Mouse (Mus musculus) forebrain, embryonic 16.5 days (tissue): ENCODE results near the gene Grid1. TPM values are rescaled to one million over a fixed set of nuclear protein-coding genes. Genes with fewer than 3 reads are reported as not detected.

Experiments
- ATAC-seq: fragments of 200-750 bp; cut with Nextera tagmentation; 2 replicates; pipeline ENCODE4 v1.8.0; 2017; ENCODE audit warnings: mild to moderate bottlenecking, moderate library complexity
- H3K27ac ChIP-seq: fragments of 300-500 bp; sonication (generic); 2 replicates; pipeline ENCODE4 v1.5.1; 2014; ENCODE audit warnings: low read length, control low read depth
- H3K27me3 ChIP-seq: fragments of 300-500 bp; sonication (generic); replicated peaks from 2 replicates; pipeline ENCODE4 v1.6.1; 2014; ENCODE audit warnings: low read length; ENCODE audit not compliant: control insufficient read depth, insufficient read depth
- H3K36me3 ChIP-seq: fragments of 300-500 bp; sonication (generic); 2 replicates; pipeline ENCODE4 v1.6.1; 2014; ENCODE audit not compliant: control insufficient read depth, insufficient read depth
- H3K4me1 ChIP-seq: fragments of 300-500 bp; sonication (generic); replicated peaks from 2 replicates; pipeline ENCODE4 v1.6.1; 2014; ENCODE audit warnings: low read length; ENCODE audit not compliant: control insufficient read depth, insufficient read depth
- H3K4me2 ChIP-seq: fragments of 300-500 bp; sonication (generic); 2 replicates; pipeline ENCODE4 v1.6.1; 2014; ENCODE audit warnings: mild to moderate bottlenecking, low read length, control low read depth
- H3K4me3 ChIP-seq: fragments of 300-500 bp; sonication (generic); replicated peaks from 2 replicates; pipeline ENCODE4 v1.5.1; 2014; ENCODE audit warnings: mild to moderate bottlenecking, low read length, control low read depth
- H3K9ac ChIP-seq: fragments of 300-500 bp; sonication (generic); replicated peaks from 2 replicates; pipeline ENCODE4 v1.6.1; 2014; ENCODE audit warnings: low read depth, low read length, control low read depth
- H3K9me3 ChIP-seq: fragments of 300-500 bp; sonication (generic); 2 replicates; pipeline ENCODE4 v1.6.1; 2016; ENCODE audit warnings: low read length; ENCODE audit not compliant: control insufficient read depth
- WGBS: fragments of 180-500 bp; shearing (Covaris S2); extraction: QIAGEN DNeasy Blood & Tissue Kit; methylation state at CpG from one replicate; pipeline ENCODE4 v1.1.7; 2014; 5-methylcytosine and 5-hydroxymethylcytosine counted together
- polyA plus RNA-seq: library from polyadenylated mRNA; unstranded; fragments of >200 nt; fragmentation: Nextera tagmentation; extraction: Ambion mirVana; gene quantifications from 2 replicates; pipeline ENCODE4 v1.2.1, GENCODE M21; 2015

Grid1 gene
- polyA plus RNA-seq, 1 experiment from 2014 or later: 4.5 TPM

- Histone ChIP-seq H3K9me3 (no peaks in the 10 kb centered on the region), H3K4me3 (no peak overlapping the region), H3K4me1 (peaks cover 6% of the 10 kb centered on the region), H3K27ac (no peak overlapping the region), H3K36me3 (no peaks in the 10 kb centered on the region), H3K4me2 (no peak overlapping the region), H3K9ac (no peak overlapping the region), H3K27me3 (no peaks in the 10 kb centered on the region)
- no peak for ATAC-seq
- 86% methylated on average over 9 of the region's 9 CpGs for WGBS
Measured at GRCm38 (mm10) chr14:34921265-34921664, 101.4 kb downstream of the Grid1 start.

- Histone ChIP-seq H3K9ac (no peak overlapping the region), H3K36me3 (no peaks in the 10 kb centered on the region), H3K4me3 (no peak overlapping the region), H3K4me1 (no peaks in the 10 kb centered on the region), H3K27ac (no peak overlapping the region), H3K9me3 (no peaks in the 10 kb centered on the region), H3K4me2 (no peak overlapping the region), H3K27me3 (no peaks in the 10 kb centered on the region)
- ATAC-seq: no peak
- 72% methylated on average over 5 of the region's 5 CpGs for whole genome bisulfite sequencing
Measured at GRCm38 (mm10) chr14:34925021-34925420, 105.1 kb downstream of the Grid1 start.

GRCm38 (mm10) chr14:34930040-34930719 lies 110.3 kb downstream of the Grid1 start:
- no peak overlapping the region for H3K4me3 ChIP-seq
- H3K9ac ChIP-seq: no peak overlapping the region
- H3K27me3 ChIP-seq: no peaks in the 10 kb centered on the region
- H3K36me3 ChIP-seq: no peaks in the 10 kb centered on the region
- no peak overlapping the region for H3K27ac ChIP-seq
- no peak for ATAC-seq
- 69% methylated on average over 8 of the region's 8 CpGs for WGBS
- no peak overlapping the region for H3K4me2 ChIP-seq
- no peaks in the 10 kb centered on the region for H3K9me3 ChIP-seq
- no peaks in the 10 kb centered on the region for H3K4me1 ChIP-seq

- H3K36me3 ChIP-seq: no peaks in the 10 kb centered on the region
- WGBS: 37% methylated on average over 4 of the region's 4 CpGs
- H3K4me2 ChIP-seq: no peak overlapping the region
- peaks cover 9% of the 10 kb centered on the region for H3K4me1 ChIP-seq
- no peak overlapping the region for H3K4me3 ChIP-seq
- no peaks in the 10 kb centered on the region for H3K27me3 ChIP-seq
- H3K9me3 ChIP-seq: no peaks in the 10 kb centered on the region
- H3K9ac ChIP-seq: no peak overlapping the region
- H3K27ac ChIP-seq: no peak overlapping the region
- ATAC-seq: no peak
Measured at GRCm38 (mm10) chr14:34933197-34933596, 113.3 kb downstream of the Grid1 start.

GRCm38 (mm10) chr14:34936192-34936770 lies 116.4 kb downstream of the Grid1 start:
- Histone ChIP-seq H3K9ac (no peak overlapping the region; the same call in 1 of the 2 replicates), H3K36me3 (no peaks in the 10 kb centered on the region), H3K4me1 (peaks cover 9% of the 10 kb centered on the region), H3K9me3 (no peaks in the 10 kb centered on the region), H3K27me3 (no peaks in the 10 kb centered on the region), H3K4me3 (no peak overlapping the region), H3K27ac (no peak overlapping the region), H3K4me2 (peak overlapping the region; percentile 21; the same call in 1 of the 2 replicates)
- 25% methylated on average over 13 of the region's 13 CpGs for WGBS
- ATAC-seq: peak; percentile 41; the same call in 1 of the 2 replicates

- ATAC-seq: peak; percentile 73
- H3K4me2 ChIP-seq: no peak overlapping the region
- H3K4me3 ChIP-seq: no peak overlapping the region
- H3K36me3 ChIP-seq: no peaks in the 10 kb centered on the region
- no peaks in the 10 kb centered on the region for H3K27me3 ChIP-seq
- no peak overlapping the region for H3K9ac ChIP-seq
- H3K27ac ChIP-seq: no peak overlapping the region
- H3K9me3 ChIP-seq: no peaks in the 10 kb centered on the region
- H3K4me1 ChIP-seq: peaks cover 16% of the 10 kb centered on the region
- 62% methylated on average over 14 of the region's 14 CpGs for WGBS
Measured at GRCm38 (mm10) chr14:34944390-34944979, 124.6 kb downstream of the Grid1 start.

- H3K9me3 ChIP-seq: no peaks in the 10 kb centered on the region
- H3K27ac ChIP-seq: no peak overlapping the region
- H3K27me3 ChIP-seq: no peaks in the 10 kb centered on the region
- H3K9ac ChIP-seq: no peak overlapping the region
- ATAC-seq: peak; percentile 32
- H3K4me3 ChIP-seq: no peak overlapping the region
- WGBS: 89% methylated on average over 17 of the region's 17 CpGs
- H3K36me3 ChIP-seq: no peaks in the 10 kb centered on the region
- H3K4me1 ChIP-seq: peaks cover 16% of the 10 kb centered on the region
- H3K4me2 ChIP-seq: no peak overlapping the region
Measured at GRCm38 (mm10) chr14:34945471-34946313, 125.8 kb downstream of the Grid1 start.

GRCm38 (mm10) chr14:34946314-34946583 lies 126.3 kb downstream of the Grid1 start:
- Histone ChIP-seq H3K9me3 (no peaks in the 10 kb centered on the region), H3K4me3 (no peak overlapping the region), H3K9ac (no peak overlapping the region), H3K27ac (no peak overlapping the region), H3K4me2 (no peak overlapping the region), H3K36me3 (no peaks in the 10 kb centered on the region), H3K4me1 (peaks cover 16% of the 10 kb centered on the region), H3K27me3 (no peaks in the 10 kb centered on the region)
- WGBS: 79% methylated on average over 2 of the region's 2 CpGs
- ATAC-seq: no peak

GRCm38 (mm10) chr14:34948249-34948648 lies 128.3 kb downstream of the Grid1 start:
- H3K9me3 ChIP-seq: no peaks in the 10 kb centered on the region
- no peak for ATAC-seq
- H3K27me3 ChIP-seq: no peaks in the 10 kb centered on the region
- no peak overlapping the region for H3K9ac ChIP-seq
- H3K27ac ChIP-seq: no peak overlapping the region
- H3K4me3 ChIP-seq: no peak overlapping the region
- WGBS: 93% methylated on average over 6 of the region's 6 CpGs
- H3K36me3 ChIP-seq: no peaks in the 10 kb centered on the region
- H3K4me2 ChIP-seq: no peak overlapping the region
- H3K4me1 ChIP-seq: peaks cover 16% of the 10 kb centered on the region
